9 mouse cellular contexts compared by ENCODE assay signal in the genomic region with DNA sequence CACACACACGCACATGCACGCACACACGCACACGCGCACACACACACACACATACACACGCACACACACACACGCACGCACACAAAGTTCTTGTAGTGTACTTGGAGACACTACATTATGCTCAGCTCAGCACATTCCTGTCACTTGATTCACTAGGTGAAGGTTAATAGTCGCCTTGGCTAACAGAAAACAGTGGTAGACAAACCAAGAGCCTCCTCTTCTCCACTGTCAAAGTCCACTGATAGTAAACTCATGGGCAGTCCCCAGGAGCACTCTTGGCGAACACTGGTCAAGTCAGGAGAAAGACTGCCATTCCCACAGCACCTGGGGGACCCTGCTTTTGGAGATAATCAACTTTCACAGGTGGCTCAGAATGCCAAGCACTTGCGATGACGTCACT.
"Had no signal": no experiment of that assay in that cellular context is flagged by ENCODE, and none has a peak within 500 bp of the region (broad histone marks: within the 10 kb centered on the region; RNA-seq: fewer than 3 reads in every experiment).

No protein-coding gene starts in this region.

- H3K9ac ChIP-seq: liver, embryonic 13.5 days; liver, postnatal 0 days; lung, embryonic 15.5 days; midbrain, embryonic 12.5 days had no signal

- H3K4me3 ChIP-seq: limb, embryonic 10.5 days; liver, embryonic 13.5 days; lung, embryonic 15.5 days; midbrain, embryonic 12.5 days had no signal

- H3K27ac ChIP-seq: limb, embryonic 10.5 days; liver, embryonic 13.5 days; lung, embryonic 15.5 days; midbrain, embryonic 12.5 days had no signal

- H3K4me1 ChIP-seq: limb, embryonic 10.5 days; lung, embryonic 15.5 days; midbrain, embryonic 12.5 days had no signal

- H3K27me3 ChIP-seq: liver, embryonic 13.5 days; lung, embryonic 15.5 days; midbrain, embryonic 12.5 days had no signal

- DNase-seq: liver, embryonic 13.5 days; liver, postnatal 0 days; lung, postnatal 14 days; right cerebral cortex, postnatal 14 days; thymus, postnatal 36 days had no signal

- H3K4me2 ChIP-seq: liver, embryonic 13.5 days; lung, embryonic 15.5 days; midbrain, embryonic 12.5 days had no signal

- ATAC-seq: hindbrain, embryonic 16.5 days; liver, postnatal 0 days had no signal

- H3K9me3 ChIP-seq: limb, embryonic 10.5 days; liver, embryonic 13.5 days; lung, embryonic 15.5 days; midbrain, embryonic 12.5 days had no signal
